Mouse (Mus musculus) E14TG2a.4 (cell line): ENCODE data around the gene Ptprn2.

ENCODE experiments used
- CTCF ChIP-seq: conservative IDR thresholded peaks from 2 replicates; pipeline ENCODE4 v1.5.1; 2014; ENCODE audit warnings: low read length
- POU5F1 ChIP-seq: IDR thresholded peaks from 2 replicates; pipeline ENCODE4 v1.6.1; 2014; ENCODE audit warnings: low read length, borderline replicate concordance

DNA sequence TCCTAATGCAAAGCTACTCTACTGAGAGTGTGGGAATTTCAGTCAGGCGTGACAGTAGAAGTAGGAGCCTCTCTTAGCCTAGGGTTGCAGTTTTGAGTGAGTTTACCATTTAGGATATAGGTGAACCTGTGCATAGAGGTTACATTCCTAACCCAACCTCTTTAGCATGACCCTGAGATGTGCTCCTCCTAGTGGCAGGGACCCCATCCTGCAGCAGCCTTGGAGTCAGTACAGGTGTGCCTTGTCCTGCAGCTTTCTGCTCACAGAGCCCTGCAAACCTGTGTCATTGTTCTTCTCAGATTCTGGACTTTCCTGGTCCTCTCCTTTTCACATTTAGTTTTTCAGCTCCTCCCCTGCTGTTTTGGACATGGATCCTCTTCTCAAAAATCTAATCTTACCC, 168.2 kb downstream of the Ptprn2 start:
- TF ChIP-seq CTCF (peak; percentile 78), POU5F1 (no peak)
